Mouse (Mus musculus): ENCODE measurements around the gene Slc25a44.
"Not testable (repeated sequence)": the region's sequence is repeated elsewhere in the genome, so short reads cannot be mapped to it uniquely, and the experiment has no call there.

Slc25a44 gene

GRCm38 (mm10) chr3:88450379-88451131 is 25.6 kb upstream of the Slc25a44 start:
- DNase-seq (ENCODE audit: low spot score in 2 of 2), result no peak

GRCm38 (mm10) chr3:88449395-88450023 is 24.6 kb upstream of the Slc25a44 start:
- no peak for DNase-seq (ENCODE audit: low spot score in 2 of 2)

- DNase-seq (ENCODE audit: low spot score in 2 of 2), result no peak
Measured at GRCm38 (mm10) chr3:88448443-88448842, 23.5 kb upstream of the Slc25a44 start.

DNA sequence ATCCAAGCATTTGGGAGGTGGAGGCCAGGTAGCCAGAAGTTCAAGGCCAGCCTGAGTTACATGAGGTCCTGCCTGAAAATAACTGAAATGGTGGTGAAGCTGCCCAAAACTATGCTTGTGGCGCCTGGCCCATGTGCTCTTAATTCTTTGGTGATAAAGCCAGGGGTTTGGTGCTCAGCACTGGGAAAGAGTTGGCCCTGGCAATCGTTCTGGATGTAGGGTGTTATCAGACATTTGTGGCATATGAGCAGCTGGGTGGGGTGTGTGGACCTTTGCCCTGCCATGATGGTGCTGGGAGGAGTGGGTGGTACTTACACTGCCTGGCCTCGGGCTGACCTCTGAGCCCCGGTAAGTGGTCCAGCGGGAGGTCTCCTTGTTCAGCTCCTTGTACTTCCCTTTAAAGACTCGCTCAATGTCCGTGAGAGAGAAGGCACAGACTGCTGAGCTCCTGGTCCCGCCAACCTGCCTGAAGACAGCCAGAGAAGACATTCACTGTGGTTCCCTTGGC is 22.8 kb upstream of the Slc25a44 start:
- DNase-seq (ENCODE audit: low spot score in 2 of 2), result no peak

DNA sequence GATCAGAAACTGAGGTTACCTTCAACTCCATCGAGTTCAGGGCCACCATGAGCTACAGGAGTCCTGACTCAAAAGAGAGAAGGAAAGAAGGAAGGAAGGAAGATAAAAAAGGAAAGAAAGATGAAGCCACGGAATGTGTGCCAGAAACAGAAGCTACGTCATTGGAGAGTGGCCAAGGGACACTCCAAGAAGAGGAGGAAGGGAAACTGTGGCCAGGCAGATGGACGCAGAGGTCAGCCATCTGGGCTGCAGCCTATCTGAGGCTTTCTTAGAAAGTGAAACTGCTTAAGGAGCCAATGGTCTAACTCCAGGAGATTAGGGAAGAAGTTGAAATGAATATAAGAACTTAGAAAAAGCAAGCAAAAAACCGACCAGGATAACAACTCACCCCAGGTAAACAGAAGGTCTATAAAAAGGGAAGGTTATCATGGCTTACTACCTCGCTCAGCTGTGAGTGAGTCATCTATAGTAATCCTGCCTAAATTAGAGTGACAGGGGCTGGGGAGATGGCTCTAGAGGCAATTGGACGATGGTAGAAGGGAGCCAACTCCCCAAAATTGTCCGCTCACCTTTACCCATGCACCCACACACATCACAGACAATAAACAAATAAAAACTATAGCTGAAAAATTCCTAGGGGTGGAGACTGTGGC is 21.7 kb upstream of the Slc25a44 start:
- DNase-seq (ENCODE audit: low spot score in 2 of 2), result no peak

- DNase-seq (ENCODE audit: low spot score in 2 of 2), result no peak
Measured at GRCm38 (mm10) chr3:88442888-88443287, 17.9 kb upstream of the Slc25a44 start.

DNA sequence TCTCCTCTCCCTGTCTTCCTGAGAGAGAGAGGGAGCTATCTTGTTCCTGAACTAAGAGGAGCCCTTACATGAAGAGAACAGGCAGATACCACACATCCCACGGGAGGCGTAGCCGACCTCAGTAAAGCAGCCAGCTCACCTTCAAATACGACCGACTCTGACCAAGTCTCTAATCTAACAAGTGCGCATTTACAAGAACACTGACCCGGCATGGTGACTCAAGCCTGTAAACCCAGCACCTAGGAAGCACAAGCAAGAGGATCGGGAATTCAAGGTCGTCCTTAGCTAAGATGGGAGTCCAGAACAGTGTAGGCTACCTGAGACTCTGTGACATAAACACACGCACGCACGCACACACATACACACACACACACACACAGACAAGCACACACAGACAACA is 17.5 kb upstream of the Slc25a44 start:
- no peak for DNase-seq (ENCODE audit: low spot score in 2 of 2)

DNA sequence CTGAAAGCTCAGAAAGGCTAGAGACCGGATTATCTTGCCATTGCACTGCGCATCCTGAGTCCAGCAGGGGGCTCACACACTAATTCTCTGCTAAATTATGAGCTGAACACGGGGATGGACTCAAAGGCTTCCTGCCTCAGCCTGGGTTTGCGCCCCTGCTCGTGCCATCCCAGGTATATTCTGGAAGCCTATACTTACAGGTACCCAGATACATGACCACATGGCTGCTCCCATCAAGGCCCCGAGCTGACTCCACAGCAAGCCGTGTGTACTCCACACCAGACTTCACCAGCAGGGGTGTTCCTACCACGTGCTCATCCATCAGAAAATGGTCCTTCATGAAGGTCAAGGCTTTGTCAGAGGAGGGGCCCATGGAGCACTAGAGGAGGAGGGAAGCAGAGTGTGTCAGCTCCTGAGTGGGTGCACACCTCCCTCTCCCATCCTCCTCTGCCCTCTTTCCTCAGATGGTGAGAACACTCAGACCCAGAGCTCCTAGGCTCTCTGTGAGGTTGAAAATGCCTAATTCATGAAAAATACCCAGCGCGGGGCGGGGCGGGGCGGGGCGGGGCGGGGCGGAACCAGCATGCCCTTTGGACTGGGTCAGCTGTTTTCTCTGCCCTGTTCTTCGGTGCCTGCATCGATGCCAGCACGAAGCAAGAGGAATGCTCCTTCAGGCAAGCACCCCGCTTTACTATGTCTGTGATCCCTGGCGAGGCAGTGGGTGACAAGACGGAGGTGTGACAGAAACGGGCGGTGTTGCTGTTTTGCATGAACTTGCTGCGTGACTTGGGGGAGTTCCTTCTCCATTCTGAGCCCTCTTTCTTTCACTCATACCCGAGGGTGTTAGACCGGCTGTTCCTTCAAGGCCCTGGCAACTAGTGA is 15.8 kb upstream of the Slc25a44 start:
- DNase-seq (ENCODE audit: low spot score in 2 of 2), result peak; percentile 64 to 65

GRCm38 (mm10) chr3:88439582-88439981 is 14.6 kb upstream of the Slc25a44 start:
- no peak for DNase-seq (ENCODE audit: low spot score in 2 of 2)

GRCm38 (mm10) chr3:88437454-88437853 is 12.5 kb upstream of the Slc25a44 start:
- DNase-seq (ENCODE audit: low spot score in 2 of 2), result no peak

DNA sequence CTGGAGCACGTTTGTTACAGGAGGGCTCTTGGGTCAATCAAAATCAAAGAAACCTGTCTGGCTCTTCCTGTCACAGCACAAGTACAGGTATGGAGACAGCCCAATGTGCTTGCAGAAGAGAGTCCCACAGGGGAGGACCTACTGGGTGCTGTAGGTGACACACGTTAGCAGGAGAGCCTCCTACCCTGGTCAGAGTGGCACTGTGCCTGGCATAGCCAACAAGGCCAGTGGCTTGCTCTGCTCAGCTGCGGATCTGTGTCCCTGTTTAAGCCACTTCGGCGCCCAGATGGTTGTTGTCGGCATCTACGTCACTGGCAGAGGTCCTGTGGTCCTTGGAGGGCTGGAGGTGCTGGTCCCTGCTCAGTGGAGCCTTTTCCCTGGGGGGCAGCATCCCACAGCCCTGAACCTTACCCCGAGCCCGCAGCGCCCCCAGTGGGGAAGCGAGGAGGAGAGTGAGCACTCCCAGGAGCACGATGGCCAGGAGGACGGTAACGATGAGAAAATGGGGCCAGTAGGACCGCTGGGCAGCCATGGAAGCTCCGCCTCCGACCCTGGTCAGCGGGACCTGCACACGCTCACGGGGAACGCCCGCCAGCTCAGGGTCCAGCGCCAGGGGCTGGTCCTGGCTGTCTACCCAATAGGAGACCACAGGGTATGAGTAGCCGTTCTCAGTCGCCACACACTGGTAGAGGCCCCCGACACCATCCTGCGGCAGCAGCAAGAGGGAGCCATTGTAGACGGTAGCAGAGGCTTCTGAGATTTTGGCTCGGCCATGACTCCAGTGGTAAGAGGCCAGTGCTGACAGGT is 11.7 kb upstream of the Slc25a44 start:
- DNase-seq (ENCODE audit: low spot score in 2 of 2), result peak; percentile 35 to 40

GRCm38 (mm10) chr3:88435515-88435914 is 10.6 kb upstream of the Slc25a44 start:
- peak; percentile 84 to 90 for DNase-seq (ENCODE audit: low spot score in 2 of 2)

- not testable (repeated sequence) for DNase-seq (ENCODE audit: low spot score in 2 of 2)
Measured at GRCm38 (mm10) chr3:88428639-88429038, 3.7 kb upstream of the Slc25a44 start.

- no peak for DNase-seq (ENCODE audit: low spot score in 2 of 2)
Measured at GRCm38 (mm10) chr3:88427342-88427905, 2.5 kb upstream of the Slc25a44 start.

DNA sequence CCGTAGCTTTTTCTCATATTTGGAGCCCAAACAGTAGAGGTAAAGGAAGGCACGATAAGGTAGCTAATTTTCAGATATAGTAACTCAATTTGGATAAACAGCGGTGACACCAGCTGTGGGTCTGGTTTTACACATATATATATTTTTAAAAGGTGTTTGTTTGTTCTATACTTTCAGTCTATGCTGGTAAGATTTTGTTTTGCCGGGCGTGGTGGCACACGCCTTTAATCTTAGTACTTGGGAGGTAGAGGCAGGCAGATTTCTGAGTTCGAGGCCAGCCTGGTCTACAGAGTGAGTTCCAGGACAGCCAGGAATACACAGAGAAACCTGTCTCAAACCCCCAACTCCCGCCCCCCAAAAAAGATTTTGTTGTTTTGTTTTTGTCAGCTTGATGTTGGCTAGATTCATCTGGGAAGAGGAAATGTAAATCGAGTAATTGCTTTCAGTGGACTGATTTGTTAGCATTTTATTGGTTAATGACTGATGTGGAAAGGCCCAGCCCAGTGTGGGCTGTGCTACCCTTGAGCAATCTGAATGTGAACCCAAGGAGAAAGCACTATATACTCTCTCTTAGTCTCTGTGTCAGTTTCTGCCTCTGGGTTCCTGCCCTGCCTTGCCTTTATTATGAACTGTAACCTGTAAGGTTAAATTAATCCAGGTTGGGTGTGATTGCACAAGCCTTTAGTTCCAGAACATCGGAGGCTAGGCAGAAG is 925 bp upstream of the Slc25a44 start:
- DNase-seq (ENCODE audit: low spot score in 2 of 2), result no peak

DNA sequence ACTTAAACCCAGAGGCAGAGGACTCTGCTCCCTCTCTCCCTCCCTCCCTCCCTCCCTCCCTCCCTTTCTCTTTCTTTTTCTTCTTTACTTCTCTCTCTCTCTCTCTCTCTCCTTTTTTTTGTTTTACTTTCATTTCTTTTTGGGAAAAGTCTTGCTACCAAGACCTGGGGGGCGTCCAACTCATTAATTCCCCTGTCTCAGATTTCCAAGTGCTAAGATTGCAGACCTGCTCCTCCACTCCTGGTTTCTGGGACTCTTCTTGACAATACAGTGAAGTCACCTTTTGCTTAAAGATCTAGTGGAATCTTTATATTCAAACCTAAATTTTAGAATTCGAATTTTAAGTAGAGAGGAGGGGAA is 371 bp upstream of the Slc25a44 start:
- DNase-seq (ENCODE audit: low spot score in 2 of 2), result no peak

DNA sequence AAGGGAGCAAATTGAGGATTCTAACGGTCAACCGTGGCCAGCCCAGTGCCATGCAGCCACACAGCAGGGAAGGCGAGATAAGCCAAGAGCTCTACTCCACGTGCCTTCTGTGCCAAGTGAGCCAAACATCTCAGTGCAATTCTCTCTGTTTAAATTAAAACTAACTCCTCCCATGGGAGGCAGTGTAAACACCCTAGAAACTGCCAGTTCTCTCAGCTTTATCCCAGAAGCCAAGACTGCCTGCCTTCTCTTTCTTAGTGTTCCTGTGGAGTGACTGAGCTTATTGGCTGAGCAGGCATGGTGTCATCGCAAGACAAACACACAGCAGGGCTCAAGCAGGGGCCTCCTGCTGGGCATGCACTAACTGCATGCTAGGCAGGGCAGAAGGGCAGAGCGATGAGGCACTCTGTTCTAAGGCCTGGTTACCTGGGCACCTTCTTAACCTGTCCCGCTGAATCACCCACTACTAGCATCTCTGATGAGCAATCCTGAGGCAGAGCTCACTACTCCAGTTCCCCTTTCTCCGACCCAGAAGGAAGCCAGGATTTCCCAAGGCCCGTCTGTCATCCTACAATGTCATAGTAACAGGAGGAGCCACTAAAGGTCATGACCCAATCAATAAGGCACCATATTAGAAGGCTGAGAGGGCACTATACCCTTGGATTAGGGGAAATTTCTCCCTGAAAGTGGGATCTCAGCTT is 2.8 kb downstream of the Slc25a44 start:
- peak; percentile 31 to 44 for DNase-seq (ENCODE audit: low spot score in 2 of 2)

- no peak for DNase-seq (ENCODE audit: low spot score in 2 of 2)
Measured at GRCm38 (mm10) chr3:88420771-88421170, 4.2 kb downstream of the Slc25a44 start.

- DNase-seq (ENCODE audit: low spot score in 2 of 2), result no peak
Measured at GRCm38 (mm10) chr3:88418016-88418415, 6.9 kb downstream of the Slc25a44 start.
